Mouse (Mus musculus): ENCODE results near the gene Atg9b.

Gene Atg9b

DNA sequence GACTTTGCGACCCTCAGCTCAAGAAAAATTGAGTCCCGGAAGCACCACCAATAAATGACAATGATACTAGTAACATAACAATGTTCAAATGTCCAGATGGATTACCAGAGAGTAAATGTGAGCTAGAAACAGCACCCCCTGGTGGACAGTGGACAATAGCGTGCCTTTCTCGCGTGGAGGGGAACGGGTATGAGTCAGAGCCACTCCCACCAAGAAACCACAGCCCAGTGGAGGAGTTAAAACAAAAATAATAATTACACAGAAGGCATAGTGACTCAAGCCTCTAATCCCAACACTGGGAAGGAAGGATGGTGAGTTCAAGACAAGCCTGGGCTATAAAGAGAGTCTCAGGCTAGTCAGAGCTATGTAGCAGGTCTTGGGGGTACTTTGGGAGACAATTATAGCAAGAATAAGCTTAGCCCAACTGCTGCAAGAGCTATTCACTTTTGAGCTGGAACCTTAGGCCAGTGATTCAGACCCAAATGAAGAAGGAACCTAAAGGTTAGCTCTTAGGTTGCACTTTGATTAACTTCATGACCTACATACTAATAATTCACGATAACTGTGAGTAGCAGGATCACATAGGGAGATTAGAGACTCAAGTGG is 1.6 kb upstream of the Atg9b start, which contains the start of gene Abcb8:
Gene Abcb8 (plus strand): TSS at position 272 of the 606 bp plus-strand sequence.
- CTCF ChIA-PET, result interaction anchor here (0.5 to 7.5 kb wide), 94 partner anchors 9 to 696 kb away, joined by 3 to 76 read pairs (median 5); partner anchors contain the start of genes Fastk (in 3 of the 4), Asic3 (in 2 of the 4), Cdk5 (in 2 of the 4) and Kcnh2 (in 2 of the 4)

DNA sequence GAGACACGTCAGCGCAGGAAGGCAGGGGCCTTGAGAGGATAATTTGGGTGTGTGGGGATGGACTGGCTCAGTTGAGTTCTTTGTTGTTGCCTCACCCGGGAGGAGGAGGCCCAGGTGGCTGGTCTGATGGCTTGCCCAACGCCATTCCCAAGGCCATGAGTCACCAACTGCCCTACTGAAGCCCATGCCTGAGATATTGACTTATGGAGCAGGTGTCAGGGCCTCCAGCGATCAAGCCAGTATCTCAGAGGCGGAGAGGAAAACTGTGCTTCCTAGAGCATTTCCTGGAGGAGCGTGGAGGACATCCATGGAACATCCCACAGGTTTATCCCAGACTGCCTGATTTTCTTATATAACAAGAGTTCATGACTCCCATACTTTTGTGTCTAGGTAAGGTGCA is 781 bp upstream of the Atg9b start:
- CTCF ChIA-PET, result interaction anchor here (0.5 to 7.5 kb wide), 59 partner anchors 8 to 358 kb away, joined by 3 to 76 read pairs (median 7); partner anchors contain the start of genes Asic3 (in 2 of the 4), Kcnh2 (in 2 of the 4), Agap3 (in 1 of the 4) and Cdk5 (in 1 of the 4)
- POLR2A ChIA-PET, result interaction anchor here (0.5 to 4.0 kb wide), 29 partner anchors 8 to 1171 kb away, joined by 3 to 65 read pairs (median 4); partner anchors contain the start of genes Fastk (in 2 of the 4), Cdk5 (in 1 of the 4), Kcnh2 (in 1 of the 4) and Klhl7 (in 1 of the 4)

More for the DNA sequence above, 1.6 kb upstream of the Atg9b start, which contains the start of gene Abcb8:
- POLR2A ChIA-PET, result interaction anchor here (0.5 to 4.0 kb wide), 64 partner anchors 9 to 978 kb away, joined by 3 to 65 read pairs (median 4); partner anchors contain the start of genes Fastk (in 2 of the 4), Tmub1 (in 2 of the 4), Abcf2 (in 1 of the 4) and Agap3 (in 1 of the 4)

DNA sequence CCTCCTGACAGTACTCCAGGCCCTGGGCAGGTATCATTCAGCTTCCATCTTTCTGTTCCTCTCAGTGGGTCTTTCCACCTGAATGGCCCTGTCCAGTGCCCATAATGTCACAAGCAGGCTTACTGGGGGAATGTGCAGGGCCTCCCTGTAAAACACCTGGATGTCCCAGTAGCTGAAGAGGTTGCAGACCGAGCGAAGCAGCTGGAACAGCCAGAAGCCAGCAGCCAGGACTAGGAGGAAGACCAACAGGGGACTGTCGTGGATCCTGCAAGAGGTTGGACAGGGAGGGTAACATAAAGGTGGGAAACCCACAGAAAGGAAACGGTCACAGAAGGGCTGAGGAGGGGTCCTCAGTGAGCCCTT is 2.3 kb downstream of the Atg9b start:
- ChIA-PET POLR2A (interaction anchor here in 3 of 4 experiments (0.7 to 3.2 kb wide), 16 partner anchors 9 to 473 kb away, joined by 3 to 21 read pairs (median 4); partner anchors contain the start of gene Fastk (in 1 of the 3)), CTCF (interaction anchor here in 3 of 4 experiments (0.6 to 3.3 kb wide), 6 partner anchors 27 to 170 kb away, joined by 3 to 13 read pairs (median 3); no protein-coding TSS in a partner anchor)

- CTCF ChIA-PET, result interaction anchor here (0.7 to 3.3 kb wide), 12 partner anchors 27 to 127 kb away, joined by 3 to 20 read pairs (median 6); no protein-coding TSS in a partner anchor
Measured at GRCm38 (mm10) chr5:24389011-24389657, 2.8 kb downstream of the Atg9b start.

GRCm38 (mm10) chr5:24388246-24388915 is 3.6 kb downstream of the Atg9b start:
- POLR2A ChIA-PET, result interaction anchor here (0.6 to 3.6 kb wide), 54 partner anchors 8 to 472 kb away, joined by 3 to 21 read pairs (median 4); partner anchors contain the start of genes Fastk (in 3 of the 4), Agap3 (in 1 of the 4), Asic3 (in 1 of the 4) and Kcnh2 (in 1 of the 4)
- CTCF ChIA-PET, result interaction anchor here (0.7 to 3.3 kb wide), 29 partner anchors 8 to 562 kb away, joined by 3 to 20 read pairs (median 4); partner anchors contain the start of genes Asic3 (in 1 of the 4) and Nupl2 (in 1 of the 4)

More at GRCm38 (mm10) chr5:24389011-24389657, 2.8 kb downstream of the Atg9b start:
- POLR2A ChIA-PET, result interaction anchor here in 3 of 4 experiments (0.6 to 3.6 kb wide), 32 partner anchors 10 to 473 kb away, joined by 3 to 21 read pairs (median 4); partner anchors contain the start of genes Asic3 (in 1 of the 3), Fastk (in 1 of the 3), Kcnh2 (in 1 of the 3) and Nos3 (in 1 of the 3)

GRCm38 (mm10) chr5:24387264-24388241 is 4.4 kb downstream of the Atg9b start:
- ChIA-PET CTCF (interaction anchor here (0.5 to 3.3 kb wide), 38 partner anchors 8 to 878 kb away, joined by 3 to 14 read pairs (median 4); partner anchors contain the start of genes Asic3 (in 1 of the 4), Nub1 (in 1 of the 4) and Nupl2 (in 1 of the 4)), POLR2A (interaction anchor here (0.6 to 3.6 kb wide), 51 partner anchors 9 to 455 kb away, joined by 3 to 21 read pairs (median 5); partner anchors contain the start of genes Fastk (in 3 of the 4), Nub1 (in 2 of the 4), Agap3 (in 1 of the 4) and Kcnh2 (in 1 of the 4))

DNA sequence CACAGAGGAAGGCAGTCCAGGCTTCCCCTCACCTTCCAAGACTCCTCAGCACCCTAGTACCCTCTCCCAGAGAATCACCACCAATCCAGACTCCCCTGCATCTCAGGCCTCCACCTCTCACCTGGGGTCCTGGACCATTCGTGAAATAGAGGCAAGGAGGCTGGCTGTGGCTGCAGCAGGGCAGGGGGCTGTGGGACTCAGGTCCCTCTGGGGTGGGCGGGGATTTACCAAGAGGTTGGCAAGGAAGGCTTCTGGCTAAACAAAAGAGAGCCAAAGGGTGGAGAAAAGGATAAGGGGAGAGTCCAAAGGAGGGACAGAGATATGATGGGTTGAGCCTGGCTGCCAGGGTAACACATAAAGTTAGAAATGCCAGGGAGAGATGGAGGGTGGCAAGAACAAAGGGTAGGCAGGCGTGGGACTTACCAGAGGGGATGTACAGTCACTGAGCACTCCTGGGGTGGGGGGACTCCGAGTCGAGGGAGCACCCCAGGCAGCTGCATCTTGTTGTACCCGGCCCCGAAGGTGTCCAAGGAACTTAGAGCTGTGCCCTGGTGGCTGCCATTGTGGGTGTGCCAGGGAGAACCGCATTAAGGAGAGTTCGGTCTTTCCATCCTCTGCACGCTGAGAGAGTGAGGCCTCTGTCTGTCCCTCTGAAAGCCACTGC is 5.9 kb downstream of the Atg9b start:
- CTCF ChIA-PET, result interaction anchor here in 3 of 4 experiments (0.9 to 3.1 kb wide), 7 partner anchors 7 to 124 kb away, joined by 3 to 70 read pairs (median 5); partner anchors contain the start of genes Abcb8 (in 1 of the 3) and Atg9b (in 1 of the 3)
- POLR2A ChIA-PET, result interaction anchor here in 2 of 4 experiments (1.0 to 3.7 kb wide), 10 partner anchors 7 to 299 kb away, joined by 3 to 65 read pairs (median 6); partner anchors contain the start of genes Abcb8 (in 2 of the 2), Agap3 (in 1 of the 2), Atg9b (in 1 of the 2) and Nub1 (in 1 of the 2)

DNA sequence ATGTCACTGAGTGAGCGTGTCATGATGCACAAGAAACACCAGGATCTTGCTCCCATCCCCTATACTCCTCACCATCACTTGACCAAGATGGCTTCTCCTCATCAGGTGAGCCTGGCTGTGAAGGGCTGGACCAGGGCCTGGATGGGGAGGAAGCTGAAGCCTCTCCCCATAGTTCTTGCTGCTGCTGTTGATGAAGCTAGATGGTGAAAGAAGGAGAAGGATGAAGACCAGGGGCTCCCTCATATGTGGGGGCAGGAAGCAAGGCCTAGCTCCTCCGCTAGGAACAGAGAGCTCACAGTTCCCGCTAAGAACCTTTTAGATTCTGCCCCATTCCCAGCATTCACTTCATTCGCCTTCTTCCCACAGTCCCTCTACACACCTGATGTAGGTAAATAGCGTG is 6.6 kb downstream of the Atg9b start:
- CTCF ChIA-PET, result interaction anchor here in 1 of 4 experiments (1.7 to 3.1 kb wide), 2 partner anchors 8 to 31 kb away, joined by 5 to 70 read pairs; partner anchors contain the start of genes Abcb8 and Atg9b
- POLR2A ChIA-PET, result interaction anchor here in 2 of 4 experiments (1.0 to 3.7 kb wide), 3 partner anchors 8 to 14 kb away, joined by 3 to 65 read pairs (median 35); partner anchors contain the start of genes Abcb8 (in 2 of the 2) and Atg9b (in 1 of the 2)

DNA sequence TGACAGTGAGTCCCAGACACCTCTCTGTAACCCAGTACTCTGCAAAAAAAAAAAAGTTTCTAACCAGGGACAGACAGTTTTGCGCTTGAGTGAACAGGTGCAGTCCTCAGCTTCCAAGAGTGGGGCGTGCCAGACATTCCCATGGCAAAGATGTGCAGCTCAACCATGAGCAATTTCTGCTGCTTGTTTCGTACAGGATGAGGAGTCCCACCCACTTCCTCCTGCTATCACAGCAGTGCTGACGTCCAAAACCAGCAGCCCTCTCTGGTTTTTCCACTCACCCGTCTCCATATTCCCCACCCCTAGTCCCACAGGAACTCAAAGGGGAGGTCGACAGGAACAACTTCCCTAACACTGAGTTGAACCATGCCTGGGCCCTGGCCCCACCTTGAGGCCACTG is 7.5 kb downstream of the Atg9b start:
- ChIA-PET CTCF (interaction anchor here in 3 of 4 experiments (1.1 to 3.1 kb wide), 6 partner anchors 9 to 593 kb away, joined by 3 to 70 read pairs (median 5); partner anchors contain the start of genes Abcb8 (in 2 of the 3) and Atg9b (in 1 of the 3)), POLR2A (interaction anchor here in 3 of 4 experiments (1.2 to 3.7 kb wide), 7 partner anchors 9 to 300 kb away, joined by 3 to 65 read pairs (median 5); partner anchors contain the start of genes Abcb8 (in 2 of the 3), Agap3 (in 1 of the 3), Atg9b (in 1 of the 3) and Nub1 (in 1 of the 3))

DNA sequence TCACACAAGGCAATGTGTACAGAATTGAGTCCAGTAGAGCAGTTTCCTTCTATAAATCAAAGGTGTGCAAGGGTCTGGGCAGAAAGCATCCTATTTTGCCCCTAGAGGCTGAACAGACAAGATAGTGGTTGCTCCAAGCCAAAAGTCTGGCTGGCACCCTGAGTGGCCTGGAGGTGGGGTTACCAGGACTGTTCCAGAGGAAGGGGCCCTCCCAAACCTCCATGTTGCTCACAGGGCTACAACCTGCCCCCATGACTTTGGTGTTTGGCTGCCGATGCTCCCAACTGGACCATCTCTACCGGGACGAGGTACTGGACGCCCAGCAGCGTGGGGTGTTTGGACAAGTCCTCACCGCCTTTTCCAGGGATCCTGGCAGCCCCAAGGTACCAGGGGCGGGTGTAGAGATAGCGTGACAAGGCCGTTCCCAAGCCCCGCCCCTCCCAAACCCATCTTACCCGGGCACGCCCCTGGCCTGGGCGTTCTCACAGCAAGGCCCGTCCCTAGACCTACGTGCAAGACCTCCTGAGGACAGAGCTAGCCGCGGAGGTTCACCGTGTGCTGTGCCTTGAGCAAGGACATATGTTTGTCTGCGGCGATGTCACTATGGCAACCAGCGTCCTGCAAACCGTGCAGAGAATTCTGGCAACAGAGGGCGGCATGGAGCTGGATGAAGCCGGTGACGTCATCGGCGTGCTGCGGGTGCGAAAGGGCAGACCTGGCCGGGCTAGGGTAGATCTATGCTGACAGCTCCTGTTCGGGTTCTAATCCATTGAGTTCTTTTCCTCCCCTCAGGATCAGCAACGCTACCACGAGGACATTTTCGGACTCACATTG is 8.7 kb downstream of the Atg9b start:
- ChIA-PET CTCF (interaction anchor here (0.5 to 3.1 kb wide), 54 partner anchors 8 to 1082 kb away, joined by 3 to 70 read pairs (median 4); partner anchors contain the start of genes Abcb8 (in 4 of the 4), Atg9b (in 2 of the 4), Kcnh2 (in 2 of the 4) and Cdk5 (in 1 of the 4)), POLR2A (interaction anchor here in 3 of 4 experiments (0.6 to 3.7 kb wide), 59 partner anchors 8 to 539 kb away, joined by 3 to 65 read pairs (median 4); partner anchors contain the start of genes Abcb8 (in 3 of the 3), Atg9b (in 3 of the 3), Cdk5 (in 2 of the 3) and Fastk (in 2 of the 3))

DNA sequence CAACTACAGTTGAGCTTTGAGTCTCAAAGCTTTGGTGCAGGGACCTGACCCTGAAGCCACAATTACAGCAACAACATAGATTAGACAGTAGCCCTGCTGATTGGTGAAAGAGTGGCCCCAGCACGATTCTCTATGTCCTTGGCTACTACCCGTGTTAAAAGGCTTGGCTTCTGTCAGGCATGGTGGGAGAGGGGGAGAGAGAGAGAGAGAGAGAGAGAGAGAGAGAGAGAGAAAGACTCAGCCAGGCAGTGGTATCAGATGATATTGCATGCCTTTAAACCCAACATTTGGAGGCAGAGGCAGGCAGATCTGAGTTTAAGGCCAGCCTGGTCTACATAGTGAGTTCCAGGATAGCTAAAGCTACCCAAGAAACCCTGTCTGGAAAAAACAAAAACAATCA is 10.0 kb downstream of the Atg9b start:
- ChIA-PET CTCF (interaction anchor here (0.6 to 1.1 kb wide), 4 partner anchors 14 to 602 kb away, joined by 3 read pairs; no protein-coding TSS in a partner anchor), POLR2A (interaction anchor here in 2 of 4 experiments (0.6 to 1.8 kb wide), 7 partner anchors 10 to 305 kb away, joined by 3 to 6 read pairs (median 3); partner anchors contain the start of genes Abcb8 (in 1 of the 2) and Atg9b (in 1 of the 2))

DNA sequence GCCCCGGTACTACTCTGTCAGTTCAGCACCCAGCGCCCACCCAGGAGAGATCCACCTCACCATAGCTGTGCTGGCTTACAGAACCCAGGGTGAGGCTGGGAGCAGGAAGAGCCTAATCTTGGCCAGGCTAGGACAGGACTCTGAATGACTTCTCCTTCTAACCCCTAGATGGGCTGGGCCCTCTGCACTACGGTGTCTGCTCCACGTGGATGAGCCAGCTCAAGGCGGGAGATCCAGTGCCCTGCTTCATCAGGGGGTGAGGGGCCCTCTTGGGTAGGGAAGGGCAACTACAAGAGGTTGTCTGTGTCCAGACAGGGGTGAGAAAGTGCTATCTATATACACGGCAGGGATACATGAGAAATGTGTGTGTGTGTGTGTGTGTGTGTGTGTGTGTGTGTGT is 10.5 kb downstream of the Atg9b start:
- ChIA-PET POLR2A (interaction anchor here in 2 of 4 experiments (0.6 to 1.8 kb wide), 9 partner anchors 11 to 304 kb away, joined by 3 to 6 read pairs (median 3); partner anchors contain the start of genes Abcb8 (in 2 of the 2) and Atg9b (in 1 of the 2)), CTCF (interaction anchor here (0.6 to 1.4 kb wide), 8 partner anchors 12 to 603 kb away, joined by 3 to 4 read pairs (median 3); partner anchors contain the start of gene Abcb8 (in 2 of the 4))

DNA sequence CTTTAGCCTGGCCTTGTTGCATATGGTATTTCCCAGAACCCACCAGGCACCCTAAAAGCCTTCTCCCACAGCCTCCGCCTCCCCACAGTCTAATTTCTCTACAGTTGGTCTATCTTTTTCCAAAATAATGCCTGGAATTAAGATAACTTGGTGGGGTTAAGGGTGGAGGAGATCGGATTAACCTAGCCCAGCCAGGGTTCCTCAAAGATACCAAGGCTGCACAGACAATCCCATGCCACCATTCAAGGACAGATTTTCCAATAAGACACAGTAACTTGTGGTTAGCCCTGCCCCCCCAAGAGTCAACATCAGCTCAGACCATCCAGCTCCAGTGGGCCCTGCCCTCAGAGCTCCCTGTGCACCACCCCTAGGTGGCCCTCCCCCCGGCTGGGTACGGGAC is 11.4 kb downstream of the Atg9b start:
- ChIA-PET POLR2A (interaction anchor here in 2 of 4 experiments (1.2 to 1.8 kb wide), 3 partner anchors 10 to 13 kb away, joined by 3 to 6 read pairs (median 6); partner anchors contain the start of gene Abcb8 (in 2 of the 2)), CTCF (interaction anchor here in 2 of 4 experiments (0.7 to 1.4 kb wide), 4 partner anchors 13 to 150 kb away, joined by 3 to 4 read pairs (median 4); partner anchors contain the start of gene Abcb8 (in 2 of the 2))

Data from embryonic stem cell, embryonic (primary cell).